Mouse (Mus musculus): Measurements from ENCODE around the gene Cldn20.

Gene Cldn20

DNA sequence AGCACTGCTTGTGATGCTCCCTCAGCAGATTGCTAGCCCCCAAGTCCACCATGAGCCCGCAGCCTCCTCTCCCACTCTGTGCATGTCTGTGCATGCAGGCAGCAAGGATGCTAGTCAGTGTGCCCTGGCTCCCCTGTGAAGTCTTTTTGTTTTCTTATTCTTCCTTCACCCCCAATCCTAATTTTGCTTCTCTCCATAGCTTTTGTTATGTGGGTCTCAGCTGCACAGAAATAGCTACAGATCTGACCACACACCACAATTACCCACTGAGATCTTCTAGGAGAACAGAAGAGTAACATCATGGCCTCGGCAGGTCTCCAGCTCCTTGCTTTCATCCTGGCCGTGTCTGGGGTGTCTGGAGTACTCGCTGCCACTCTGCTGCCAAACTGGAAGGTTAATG is at the start of gene Cldn20:
Gene Cldn20 (plus strand): TSS at position 301 of the 400 bp plus-strand sequence.
- in situ Hi-C loops (cut with MboI, MseI) = loop anchor here (5.0 kb wide), 1 partner anchor 475 kb away; no protein-coding TSS in a partner anchor

DNA sequence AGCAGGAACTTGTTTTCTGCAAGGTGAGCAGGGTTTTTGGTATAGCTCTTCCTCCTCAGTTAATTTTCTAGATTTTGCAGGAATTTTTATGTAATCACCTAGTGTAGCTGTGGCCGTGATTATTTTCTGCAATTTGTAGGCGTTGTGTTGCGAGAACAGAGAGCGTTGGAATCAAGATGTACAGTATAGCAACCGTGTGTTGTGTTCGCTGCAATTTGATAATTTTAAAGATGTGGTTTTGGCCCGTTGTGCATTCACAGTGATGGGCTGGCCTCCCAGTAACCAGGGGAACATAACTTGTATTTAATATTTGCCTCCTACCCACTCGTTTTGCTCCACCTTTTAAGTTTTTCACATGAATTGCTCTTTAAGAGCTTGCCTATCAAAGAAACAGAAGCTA is 49.3 kb upstream of the Cldn20 start:
- in situ Hi-C loops (cut with MboI, MseI) = no loop called here

DNA sequence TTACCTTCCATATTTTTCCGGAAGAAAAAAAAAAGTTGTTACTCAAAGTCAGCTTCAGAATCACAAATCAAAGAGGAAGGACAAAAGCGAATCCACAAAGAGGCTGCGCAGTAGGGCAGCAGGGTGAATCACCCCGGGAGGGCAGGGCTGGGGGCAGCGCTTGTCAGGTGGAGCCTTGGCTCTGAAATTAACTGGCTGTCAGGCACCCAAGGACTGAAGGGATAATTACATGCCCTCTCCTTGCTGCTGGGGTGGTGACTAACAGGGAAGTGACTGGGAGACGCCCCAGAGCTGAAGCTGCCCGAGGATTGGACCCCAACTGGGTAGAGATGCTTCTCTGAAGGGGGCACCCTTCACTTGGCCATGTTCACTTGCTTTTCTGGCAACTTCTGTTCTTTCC is 46.5 kb upstream of the Cldn20 start:
- in situ Hi-C loops (cut with MboI, MseI) = no loop called here

DNA sequence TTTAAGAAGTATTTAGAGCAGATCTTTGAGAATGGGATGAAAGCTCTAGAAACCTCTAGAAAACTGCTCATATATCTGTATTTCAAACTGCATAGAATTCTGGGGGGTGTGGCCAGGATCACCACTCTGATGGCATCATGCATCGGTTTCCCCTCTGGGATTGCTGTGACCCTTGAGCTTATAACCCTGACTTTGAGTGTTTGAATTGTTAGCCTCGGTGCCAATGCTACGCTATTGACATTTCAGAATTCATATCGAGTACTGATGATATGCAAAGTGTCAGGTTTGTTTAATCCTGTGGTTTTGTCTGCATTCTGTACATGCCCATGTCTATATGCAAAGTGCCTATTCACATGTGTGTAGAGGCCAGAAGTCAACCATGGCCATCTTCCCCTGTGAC is 45.1 kb upstream of the Cldn20 start:
- in situ Hi-C loops (cut with MboI, MseI) = no loop called here

DNA sequence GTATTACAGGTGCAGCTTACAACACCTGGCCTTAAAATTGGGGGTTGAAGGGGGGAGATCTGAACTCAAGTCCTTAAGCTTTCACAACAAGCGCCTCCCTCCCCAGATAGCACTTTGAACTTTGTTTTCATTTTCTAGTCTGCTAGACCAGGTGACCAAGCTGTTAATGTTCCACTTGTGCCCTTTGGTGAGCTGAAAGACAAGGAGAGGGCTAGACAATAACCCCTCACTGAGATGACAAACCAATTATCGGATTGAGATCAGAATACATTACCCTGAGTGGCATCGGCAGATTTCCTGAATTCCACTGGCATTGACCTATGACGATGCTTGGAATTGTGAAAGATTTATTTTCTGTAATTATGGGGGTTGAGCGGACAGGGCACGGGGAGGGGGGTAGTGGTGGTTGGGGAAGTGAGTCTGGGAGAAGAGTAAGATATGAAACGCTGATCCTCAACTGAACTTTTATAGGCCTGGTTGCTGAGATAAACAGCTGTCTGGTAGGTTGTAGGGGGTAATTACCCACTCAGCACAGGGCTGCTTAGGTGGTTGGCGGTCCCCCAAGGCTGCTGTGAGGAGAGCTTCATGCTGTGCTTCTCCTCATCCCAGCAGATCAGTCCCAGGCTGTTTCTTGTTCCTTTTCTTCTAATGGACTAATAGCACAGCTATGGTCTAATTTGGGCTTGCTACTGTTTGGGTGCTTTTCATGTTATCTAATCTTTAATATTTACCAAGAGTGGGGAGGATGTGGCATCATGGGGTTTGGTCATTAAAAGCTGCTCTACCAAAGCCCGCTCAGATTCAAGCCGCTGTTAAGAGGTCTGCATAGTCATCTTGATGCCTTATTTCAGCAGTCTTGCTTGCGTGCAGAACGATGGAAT is 44.4 kb upstream of the Cldn20 start:
- in situ Hi-C loops (cut with MboI, MseI) = no loop called here

DNA sequence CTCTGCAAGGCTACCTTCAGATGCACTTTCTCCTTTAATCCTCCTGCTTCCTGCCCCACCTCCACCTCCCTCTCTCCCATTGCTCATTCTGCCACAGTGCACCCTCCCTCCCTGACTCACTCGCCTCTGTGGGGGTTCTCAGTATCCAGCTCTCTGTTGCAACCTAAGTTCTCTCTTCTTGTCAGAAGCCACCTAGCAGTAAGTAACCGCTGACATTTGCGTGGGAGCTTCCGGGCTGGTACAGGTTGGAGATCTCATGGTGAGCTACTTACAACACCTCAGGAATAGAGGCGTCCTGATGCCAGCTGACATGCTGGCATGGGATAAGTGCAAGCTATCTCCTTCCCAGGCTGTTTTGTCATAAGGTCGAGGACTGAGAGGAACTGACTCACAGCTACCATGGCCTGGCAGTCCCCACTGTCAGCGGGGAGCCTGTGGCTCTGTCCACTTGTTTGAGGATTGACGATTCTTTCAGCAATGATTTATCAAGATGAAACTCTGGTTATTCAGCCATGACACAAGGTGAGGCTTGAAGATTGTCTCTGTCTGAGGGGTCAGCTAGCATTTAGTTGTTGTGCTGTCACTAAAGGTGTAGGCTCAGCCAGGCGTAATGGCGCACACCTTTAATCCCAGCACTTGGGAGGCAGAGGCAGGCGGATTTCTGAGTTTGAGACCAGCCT is 42.0 kb upstream of the Cldn20 start:
- in situ Hi-C loops (cut with MboI, MseI) = no loop called here

DNA sequence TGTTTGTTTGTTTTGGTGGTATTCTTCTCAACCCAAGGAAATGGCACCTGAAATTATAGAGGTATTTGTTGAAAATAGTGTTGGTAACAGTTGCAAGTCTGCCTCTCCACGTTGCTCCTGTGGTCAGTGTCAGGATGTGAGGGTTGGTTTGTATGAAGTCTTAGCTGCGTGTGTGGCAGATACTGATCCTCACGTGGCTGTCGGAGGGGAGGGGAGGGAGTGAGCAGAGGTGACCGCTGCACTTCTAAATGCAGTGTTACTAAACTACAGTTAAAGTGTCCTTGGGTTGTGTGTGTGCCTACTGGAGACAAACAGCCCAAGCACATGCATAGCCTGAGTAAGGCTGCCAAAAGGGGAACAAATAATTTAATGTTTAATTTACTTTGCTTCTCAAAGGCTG is 41.3 kb upstream of the Cldn20 start:
- in situ Hi-C loops (cut with MboI, MseI) = no loop called here

DNA sequence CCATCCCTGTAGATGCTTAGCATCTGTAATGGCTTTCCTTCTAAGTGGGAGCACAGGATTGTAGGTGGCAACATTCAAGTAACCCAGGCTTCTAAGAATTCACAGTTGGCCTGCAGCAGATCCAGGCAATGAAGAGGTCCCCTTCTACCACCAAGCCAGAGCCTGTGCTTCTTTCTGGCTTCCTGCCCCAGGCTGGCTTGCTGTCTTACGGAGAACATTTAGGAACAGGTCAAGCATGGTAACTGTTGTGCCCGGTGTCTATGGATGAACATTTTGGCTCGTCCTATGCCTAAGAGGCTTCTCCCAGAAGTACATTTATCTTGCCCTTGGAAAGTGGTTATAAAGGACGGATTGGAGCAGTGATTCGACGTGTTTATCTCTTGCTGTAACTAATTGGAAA is 40.7 kb upstream of the Cldn20 start:
- in situ Hi-C loops (cut with MboI, MseI) = no loop called here

DNA sequence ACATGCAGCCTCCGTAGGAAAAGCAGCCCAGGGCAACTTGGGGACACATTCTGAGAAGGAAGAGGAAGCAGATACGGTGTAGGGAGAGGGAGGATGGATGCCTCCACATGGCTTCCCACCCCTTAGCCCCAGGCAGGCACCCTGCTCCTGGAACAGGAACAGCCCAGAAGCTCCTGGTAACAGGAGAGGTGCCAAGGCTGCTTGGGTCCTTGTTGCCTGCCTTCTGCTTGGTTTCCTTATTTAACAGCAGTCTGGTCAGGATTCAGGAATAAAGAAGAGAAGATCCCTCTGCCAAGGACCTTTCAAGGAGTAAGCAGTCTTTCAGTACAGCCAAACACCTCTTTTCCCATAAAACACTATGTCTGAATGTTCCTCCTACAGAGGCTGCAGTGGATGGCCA is 36.8 kb upstream of the Cldn20 start:
- in situ Hi-C loops (cut with MboI, MseI) = no loop called here

DNA sequence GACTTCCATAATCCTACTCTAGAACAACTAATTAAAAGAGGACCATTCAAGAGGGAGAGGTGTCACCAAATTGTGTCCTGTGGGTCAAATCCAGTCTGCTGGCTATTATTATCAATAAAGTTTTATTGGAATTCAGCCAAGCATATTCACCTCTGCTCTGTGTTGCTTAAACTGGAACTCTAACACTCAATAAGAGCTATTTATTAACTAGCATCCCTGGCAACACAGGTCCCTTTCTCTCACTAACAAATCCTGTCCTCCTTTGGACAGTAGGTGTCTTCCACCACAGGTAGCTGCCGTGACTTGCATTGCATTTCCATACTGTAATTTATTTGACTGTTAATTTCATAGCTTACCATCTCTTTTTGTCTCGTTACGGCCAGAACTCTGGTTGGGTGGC is 36.3 kb upstream of the Cldn20 start:
- in situ Hi-C loops (cut with MboI, MseI) = no loop called here

DNA sequence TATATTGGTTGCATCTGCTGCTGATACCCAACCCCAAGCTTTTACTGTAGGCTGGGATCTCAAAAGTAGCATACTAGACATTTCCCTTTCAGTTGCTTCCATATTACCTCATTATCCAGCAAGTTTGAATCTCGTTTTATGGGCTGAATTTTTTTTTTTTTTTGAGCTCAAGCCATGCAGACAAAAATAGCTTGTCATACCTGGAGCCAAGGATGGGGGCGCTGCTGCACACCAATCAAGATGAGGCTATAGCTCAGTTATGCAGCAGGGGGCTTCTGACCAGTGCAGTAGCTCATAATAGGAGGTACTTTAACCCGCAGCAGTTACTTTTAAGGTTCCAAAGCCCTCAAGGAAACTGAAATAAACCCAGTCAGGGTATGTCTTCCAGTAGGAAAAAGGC is 34.3 kb upstream of the Cldn20 start:
- in situ Hi-C loops (cut with MboI, MseI) = no loop called here

DNA sequence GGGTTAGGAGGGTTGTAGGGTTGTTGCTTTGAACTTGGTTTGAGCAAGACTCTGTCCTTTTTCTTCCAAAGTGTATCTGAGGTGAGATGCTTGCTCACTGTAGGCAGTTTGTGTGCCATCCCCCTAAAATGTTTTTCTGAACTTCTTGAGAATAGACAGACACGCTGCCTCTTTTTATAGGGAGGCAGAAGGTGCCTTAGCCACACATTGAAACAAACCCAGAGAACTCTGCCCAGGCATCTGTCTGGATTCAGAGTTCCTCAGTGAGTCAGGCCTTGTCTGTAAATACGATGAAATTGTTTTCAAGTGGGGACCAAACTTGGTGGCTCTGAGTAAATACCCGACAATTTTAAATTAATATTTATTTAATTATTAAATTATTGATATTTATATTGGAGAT is 33.8 kb upstream of the Cldn20 start:
- in situ Hi-C loops (cut with MboI, MseI) = no loop called here

DNA sequence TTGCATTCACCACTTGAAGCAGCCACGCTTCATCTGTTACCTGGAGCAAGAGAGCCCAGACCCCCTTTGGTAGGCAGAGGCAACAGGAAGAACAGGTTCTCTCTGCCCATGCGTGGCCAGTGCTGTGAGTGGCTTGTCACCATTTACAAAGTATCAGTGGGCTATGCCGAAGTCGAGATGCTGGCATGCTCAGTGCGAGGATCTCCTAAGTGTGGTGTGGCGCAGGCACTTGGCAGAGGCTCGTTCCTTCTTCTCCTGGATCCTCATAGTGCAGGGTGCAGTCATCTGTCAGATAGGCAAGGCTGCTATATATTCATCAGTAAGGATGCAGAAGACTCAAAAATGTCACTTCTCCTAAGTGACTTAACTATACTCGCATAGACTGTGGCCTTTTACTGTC is 32.9 kb upstream of the Cldn20 start:
- in situ Hi-C loops (cut with MboI, MseI) = no loop called here

DNA sequence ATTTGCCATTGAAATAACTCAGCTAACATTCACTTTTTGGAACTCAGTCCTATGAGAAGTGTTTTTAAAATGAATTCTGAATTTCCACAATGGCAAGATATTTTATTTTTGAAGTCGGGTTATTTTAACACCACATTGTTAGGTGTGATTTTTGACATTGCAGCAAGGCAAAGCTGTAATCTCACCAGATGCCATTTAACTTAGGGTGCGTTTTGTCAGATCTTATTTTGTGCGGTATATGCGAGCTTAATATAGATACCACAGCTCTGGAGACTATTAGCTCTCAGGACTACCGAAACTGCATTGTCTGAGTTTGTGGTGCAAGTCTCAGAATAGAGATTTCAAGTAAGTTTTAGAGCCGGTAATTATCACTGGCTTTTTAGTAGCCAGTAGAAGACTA is 32.3 kb upstream of the Cldn20 start:
- in situ Hi-C loops (cut with MboI, MseI) = no loop called here

DNA sequence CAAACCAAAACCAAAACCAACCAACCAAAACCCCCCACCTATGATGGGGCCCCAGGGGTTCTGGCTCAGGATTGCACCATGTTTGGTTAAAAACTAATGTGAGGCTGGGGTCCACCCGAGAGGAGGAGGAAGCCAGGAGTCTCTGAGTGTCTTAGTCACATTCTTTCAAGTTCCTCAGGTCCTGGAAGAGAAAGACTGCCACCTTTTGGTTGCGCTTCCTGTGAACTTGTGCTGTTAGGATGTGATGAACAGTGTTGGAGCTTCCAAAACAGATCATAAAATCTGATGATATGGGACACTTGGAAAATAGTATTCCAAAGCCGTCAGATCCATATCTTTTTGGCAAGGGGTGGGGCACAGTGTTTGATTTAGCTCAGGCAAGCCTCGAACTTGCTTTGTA is 31.4 kb upstream of the Cldn20 start:
- in situ Hi-C loops (cut with MboI, MseI) = no loop called here

DNA sequence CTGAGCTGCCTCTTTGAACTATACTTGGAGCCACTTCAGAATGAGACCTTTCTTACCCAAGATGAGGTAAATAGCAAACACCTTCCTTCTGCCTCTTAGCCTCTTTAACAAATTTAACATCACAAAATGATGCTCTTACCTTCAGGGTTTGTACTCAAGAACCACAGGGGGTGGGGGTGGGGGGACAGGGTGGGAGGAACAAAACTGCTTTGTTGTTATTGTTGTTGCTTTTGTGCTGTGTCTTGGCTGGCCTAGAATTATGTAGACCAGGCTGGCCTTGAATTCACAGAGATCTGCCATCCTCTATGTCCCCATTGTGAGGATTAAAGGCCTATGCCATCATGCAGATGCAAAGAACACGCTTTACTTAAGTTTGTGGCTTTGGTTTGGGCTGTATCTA is 26.6 kb upstream of the Cldn20 start:
- in situ Hi-C loops (cut with MboI, MseI) = no loop called here

DNA sequence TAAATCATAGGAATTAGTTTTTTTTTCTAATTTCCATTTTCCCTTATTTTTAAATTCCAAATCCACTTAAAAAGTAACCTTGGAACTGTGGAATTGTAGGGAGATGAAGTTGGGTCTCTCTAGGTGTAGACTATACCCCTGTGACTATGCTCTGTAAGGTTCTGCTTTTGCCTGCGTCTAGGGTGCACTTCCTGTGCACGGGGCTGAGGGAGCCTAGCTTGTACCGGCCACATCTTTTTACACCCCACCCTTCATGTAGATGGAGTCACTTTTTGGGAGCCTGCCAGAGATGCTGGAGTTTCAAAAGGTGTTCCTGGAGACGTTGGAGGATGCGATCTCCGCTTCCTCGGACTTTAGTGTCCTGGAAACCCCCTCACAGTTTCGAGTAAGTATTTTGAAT is 25.8 kb upstream of the Cldn20 start:
- in situ Hi-C loops (cut with MboI, MseI) = no loop called here

DNA sequence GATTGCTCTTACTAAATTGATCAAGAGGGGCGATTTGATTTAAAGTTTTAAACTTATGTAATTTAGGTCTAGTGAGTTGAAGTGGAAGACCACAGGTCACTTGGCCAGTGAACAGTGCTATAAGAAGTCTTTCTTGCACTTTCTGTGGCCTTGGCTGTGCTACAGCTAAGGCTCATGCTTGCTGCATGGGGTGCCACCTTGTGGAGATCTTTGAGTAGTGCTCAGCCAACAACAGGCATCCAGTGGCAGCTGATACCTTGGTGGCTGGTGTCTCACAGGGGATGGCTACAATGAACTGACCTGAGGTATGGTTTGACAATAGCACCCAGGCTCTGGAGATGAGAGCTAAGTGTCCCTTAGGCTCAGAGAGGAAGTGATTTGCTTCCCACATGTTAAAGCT is 22.5 kb upstream of the Cldn20 start:
- in situ Hi-C loops (cut with MboI, MseI) = no loop called here

DNA sequence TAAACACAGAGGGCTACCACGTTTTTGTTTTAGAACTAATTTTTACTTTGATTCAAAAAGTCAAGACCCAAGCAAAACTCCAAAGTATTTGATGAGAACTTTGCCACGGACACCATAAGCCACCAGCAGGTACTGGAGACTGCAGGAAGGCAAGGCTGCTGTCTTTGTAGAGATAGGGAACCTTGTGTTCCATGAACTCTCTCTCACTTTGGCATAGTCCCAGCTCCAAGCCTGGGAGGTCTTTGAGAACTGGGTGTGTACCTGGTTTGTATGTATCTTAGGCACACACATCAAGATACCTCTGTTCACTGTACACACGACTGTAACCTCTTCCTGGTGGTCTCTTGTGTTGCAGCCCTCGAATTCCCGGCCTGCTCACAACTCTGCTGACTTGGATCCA is 18.0 kb upstream of the Cldn20 start:
- in situ Hi-C loops (cut with MboI, MseI) = no loop called here

DNA sequence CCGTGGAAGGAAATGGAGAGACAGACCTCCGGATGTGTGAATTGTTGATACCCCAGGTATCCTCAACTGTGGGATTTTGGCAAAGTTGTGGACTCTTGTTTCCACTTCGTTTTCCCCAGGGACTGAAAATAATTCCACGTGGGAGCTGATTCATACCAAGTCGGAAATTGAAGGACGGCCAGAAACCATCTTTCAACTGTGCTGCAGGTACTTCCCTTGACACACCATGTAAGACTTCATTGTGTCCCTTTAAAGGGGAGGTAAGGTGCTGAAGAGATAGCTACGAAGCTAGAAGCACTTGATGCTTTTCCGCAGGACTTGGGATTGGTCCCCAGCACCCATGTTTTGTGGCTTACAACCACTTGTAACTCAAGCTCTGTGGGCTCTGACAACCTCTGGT is 16.5 kb upstream of the Cldn20 start:
- in situ Hi-C loops (cut with MboI, MseI) = no loop called here

DNA sequence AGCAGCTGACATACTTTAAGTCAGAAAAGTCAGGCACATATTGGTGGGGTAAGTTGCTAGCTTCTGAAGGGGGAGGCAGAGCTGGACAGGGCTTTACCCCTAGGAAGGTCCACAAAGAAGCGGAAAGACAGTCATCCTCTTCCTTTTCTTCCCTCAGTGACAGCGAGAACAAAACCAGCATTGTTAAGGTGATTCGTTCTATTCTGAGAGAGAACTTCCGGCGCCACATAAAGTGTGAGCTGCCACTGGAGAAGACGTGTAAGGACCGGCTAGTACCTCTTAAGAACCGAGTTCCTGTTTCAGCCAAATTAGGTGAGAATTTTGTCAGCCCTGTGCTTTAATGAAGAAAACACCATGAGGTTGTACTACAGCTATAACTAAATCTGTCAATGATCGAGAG is 15.9 kb upstream of the Cldn20 start:
- in situ Hi-C loops (cut with MboI, MseI) = no loop called here

DNA sequence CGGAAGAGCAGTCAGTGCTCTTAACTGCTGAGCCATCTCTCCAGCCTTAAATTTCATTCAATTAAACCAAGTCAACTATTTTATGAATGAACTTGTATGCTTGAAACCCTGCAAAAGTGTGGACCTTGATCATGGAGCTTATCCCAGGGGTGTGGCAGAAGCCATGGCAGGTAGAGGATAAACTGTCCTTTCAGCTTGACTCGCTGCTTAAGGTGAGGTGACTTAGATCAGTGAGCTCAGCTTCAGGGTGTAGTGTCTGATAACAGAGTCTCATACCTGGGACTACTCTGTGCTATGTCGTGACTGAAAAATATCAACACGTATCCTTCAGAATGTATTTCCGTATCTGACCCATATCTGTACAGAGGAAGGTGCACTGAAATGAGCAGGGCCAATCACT is 12.0 kb upstream of the Cldn20 start:
- in situ Hi-C loops (cut with MboI, MseI) = no loop called here

DNA sequence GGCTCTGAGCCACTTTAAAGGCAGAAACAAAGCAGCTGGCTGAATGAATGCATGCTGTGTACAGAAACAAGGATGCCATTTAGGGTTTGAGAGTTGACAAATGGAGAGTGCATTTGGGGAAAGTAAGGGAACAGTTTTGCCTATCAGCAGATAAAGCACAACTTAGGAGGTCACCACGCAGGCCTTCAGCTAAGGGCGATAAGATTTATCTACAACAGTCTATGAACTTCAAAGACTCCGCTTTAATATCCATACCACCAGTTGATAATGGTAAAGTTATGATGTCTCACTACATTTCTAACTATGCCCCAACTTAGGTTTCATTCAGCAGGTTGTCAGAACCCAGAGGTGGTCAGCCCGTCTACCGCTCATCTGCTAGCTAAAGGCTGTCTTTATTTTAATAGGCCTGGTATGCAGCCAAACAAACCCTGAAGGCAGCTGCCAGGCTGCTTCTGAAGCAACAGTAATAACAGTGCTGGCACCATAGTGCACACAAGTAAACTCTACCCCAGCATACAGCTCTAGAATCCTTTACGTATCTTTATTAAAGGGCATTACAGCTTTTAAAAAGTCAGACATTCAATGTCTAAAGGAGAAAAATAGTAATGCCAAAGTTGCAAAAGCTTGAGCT is 4.4 kb upstream of the Cldn20 start:
- in situ Hi-C loops (cut with MboI, MseI) = no loop called here

All from regulatory T cell (primary cell).